Mouse (Mus musculus) CH12.LX (cell line): ENCODE data around the gene Hist2h2ac. TPM values are rescaled to one million over a fixed set of nuclear protein-coding genes. Genes with fewer than 3 reads are reported as not detected.

Source experiments
- DNase-seq: peaks from one replicate; pipeline ENCODE4 v3.0.0-alpha.2; 2013; ENCODE audit errors: extremely low read depth
- H3K27ac ChIP-seq: 2 replicates; pipeline ENCODE4 v1.5.1; 2012; ENCODE audit warnings: low read depth, mild to moderate bottlenecking, control low read depth, moderate library complexity; ENCODE audit not compliant: insufficient read depth
- H3K27me3 ChIP-seq: replicated peaks from 2 replicates; pipeline ENCODE3; 2012; ENCODE audit warnings: inconsistent platforms
- H3K36me3 ChIP-seq, 2 experiments: replicated peaks in 1 of 2; 2 replicates each; pipeline versions ENCODE3 to v1.6.1; 2012; ENCODE audit warnings: inconsistent platforms in 1 of 2, low read length in 1 of 2, mild to moderate bottlenecking in 1 of 2, mixed read lengths in 1 of 2, moderate library complexity in 1 of 2; ENCODE audit not compliant: control insufficient read depth in 1 of 2, insufficient read depth in 1 of 2
- H3K4me1 ChIP-seq, 2 experiments: 2 replicates each; pipeline ENCODE4 v1.6.1; 2012; ENCODE audit warnings: inconsistent platforms in 1 of 2, moderate library complexity in 1 of 2; ENCODE audit not compliant: insufficient read depth in 2 of 2, control insufficient read depth in 1 of 2
- H3K4me2 ChIP-seq: 2 replicates; pipeline ENCODE4 v1.6.1; 2012; ENCODE audit warnings: low read depth, mild to moderate bottlenecking, control low read depth; ENCODE audit not compliant: poor library complexity, insufficient read depth, severe bottlenecking
- H3K4me3 ChIP-seq, 3 experiments: fragments of 150-350 bp in 1 of 3; sonication (generic) in 1 of 3; replicated peaks in 1 of 3; 2 replicates each; pipeline versions ENCODE3 to v1.5.1; 2011 to 2012; ENCODE audit warnings: low read depth in 2 of 3, low read length in 2 of 3, mild to moderate bottlenecking in 2 of 3, moderate library complexity in 2 of 3, control low read depth in 1 of 3, improper control_type of control experiment in 1 of 3, inconsistent platforms in 1 of 3, mixed read lengths in 1 of 3; ENCODE audit not compliant: poor library complexity in 1 of 3
- H3K79me2 ChIP-seq: replicated peaks from 2 replicates; pipeline ENCODE4 v1.6.1; 2012; ENCODE audit warnings: mild to moderate bottlenecking, moderate library complexity; ENCODE audit not compliant: control insufficient read depth, poor library complexity, insufficient read depth, severe bottlenecking; ENCODE audit errors: extremely low read depth
- H3K9ac ChIP-seq: 2 replicates; pipeline ENCODE4 v1.6.1; 2012; ENCODE audit warnings: low read depth, mild to moderate bottlenecking, control low read depth, moderate library complexity; ENCODE audit not compliant: insufficient read depth
- H3K9me3 ChIP-seq: replicated peaks from 2 replicates; pipeline ENCODE3; 2012; ENCODE audit warnings: low read length, inconsistent platforms, mixed read lengths
- CHD1 ChIP-seq: IDR thresholded peaks from 2 replicates; pipeline ENCODE4 v1.6.1; 2012; ENCODE audit warnings: low read depth, low read length, improper control_type of control experiment, inconsistent platforms
- CHD2 ChIP-seq: IDR thresholded peaks from 2 replicates; pipeline ENCODE4 v1.6.1; 2011; ENCODE audit warnings: low read length, improper control_type of control experiment
- CTCF ChIP-seq, 2 experiments: IDR thresholded peaks in 1 of 2; conservative IDR thresholded peaks in 1 of 2; 2 replicates each; pipeline ENCODE4 v1.5.1; 2011 to 2012; ENCODE audit warnings: low read depth in 2 of 2, low read length in 2 of 2, improper control_type of control experiment in 1 of 2, inconsistent platforms in 1 of 2, mild to moderate bottlenecking in 1 of 2, moderate library complexity in 1 of 2
- E2F4 ChIP-seq: IDR thresholded peaks from 2 replicates; pipeline ENCODE4 v1.6.1; 2011; ENCODE audit warnings: low read depth, low read length, improper control_type of control experiment; ENCODE audit not compliant: insufficient replicate concordance
- ELF1 ChIP-seq: IDR thresholded peaks from 2 replicates; pipeline ENCODE4 v1.6.1; 2014; ENCODE audit warnings: low read depth, mild to moderate bottlenecking, inconsistent platforms, low read length, improper control_type of control experiment
- EP300 ChIP-seq: IDR thresholded peaks from 2 replicates; pipeline ENCODE4 v1.6.1; 2011; ENCODE audit warnings: low read length, improper control_type of control experiment
- ETS1 ChIP-seq: conservative IDR thresholded peaks from 2 replicates; pipeline ENCODE4 v1.6.1; 2012; ENCODE audit warnings: low read depth, mild to moderate bottlenecking, inconsistent platforms, low read length, improper control_type of control experiment, moderate library complexity
- GABPA ChIP-seq: IDR thresholded peaks from 2 replicates; pipeline ENCODE4 v1.6.1; 2012; ENCODE audit warnings: low read depth, low read length, improper control_type of control experiment, inconsistent platforms; ENCODE audit not compliant: insufficient replicate concordance
- HCFC1 ChIP-seq: IDR thresholded peaks from 2 replicates; pipeline ENCODE4 v1.6.1; 2012; ENCODE audit warnings: low read depth, mild to moderate bottlenecking, inconsistent platforms, low read length, improper control_type of control experiment
- IRF4 ChIP-seq: IDR thresholded peaks from 2 replicates; pipeline ENCODE4 v1.6.1; 2014; ENCODE audit warnings: low read depth, mild to moderate bottlenecking, inconsistent platforms, low read length, improper control_type of control experiment
- JUND ChIP-seq: conservative IDR thresholded peaks from 2 replicates; pipeline ENCODE4 v1.6.1; 2011; ENCODE audit warnings: low read depth, low read length, improper control_type of control experiment
- KAT2A ChIP-seq: IDR thresholded peaks from 2 replicates; pipeline ENCODE4 v1.6.1; 2012; ENCODE audit warnings: low read length, improper control_type of control experiment, inconsistent platforms; ENCODE audit not compliant: insufficient replicate concordance
- MAX ChIP-seq: IDR thresholded peaks from 2 replicates; pipeline ENCODE4 v1.6.1; 2011; ENCODE audit warnings: low read length, improper control_type of control experiment
- MAZ ChIP-seq: IDR thresholded peaks from 2 replicates; pipeline ENCODE4 v1.6.1; 2012; ENCODE audit warnings: low read depth, mild to moderate bottlenecking, inconsistent platforms, low read length, improper control_type of control experiment, moderate library complexity
- MEF2A ChIP-seq: IDR thresholded peaks from 2 replicates; pipeline ENCODE4 v1.6.1; 2014; ENCODE audit warnings: low read depth, mild to moderate bottlenecking, inconsistent platforms, low read length, improper control_type of control experiment, borderline replicate concordance
- MYC ChIP-seq: IDR thresholded peaks from 2 replicates; pipeline ENCODE4 v1.6.1; 2011; ENCODE audit warnings: low read depth, mild to moderate bottlenecking, improper control_type of control experiment, low read length
- NELFE ChIP-seq: IDR thresholded peaks from 2 replicates; pipeline ENCODE4 v1.6.1; 2011; ENCODE audit warnings: low read depth, low read length, improper control_type of control experiment
- POLR2A ChIP-seq: IDR thresholded peaks from 2 replicates; pipeline ENCODE4 v1.6.1; 2011; ENCODE audit warnings: low read depth, mild to moderate bottlenecking, improper control_type of control experiment, low read length
- POLR2AphosphoS2 ChIP-seq: IDR thresholded peaks from 2 replicates; pipeline ENCODE4 v1.6.1; 2011; ENCODE audit warnings: low read depth, low read length, improper control_type of control experiment
- RAD21 ChIP-seq: IDR thresholded peaks from 2 replicates; pipeline ENCODE4 v1.6.1; 2011; ENCODE audit warnings: low read depth, mild to moderate bottlenecking, low read length, improper control_type of control experiment, moderate library complexity
- RCOR1 ChIP-seq: conservative IDR thresholded peaks from 2 replicates; pipeline ENCODE4 v1.6.1; 2012; ENCODE audit warnings: low read depth, mild to moderate bottlenecking, inconsistent platforms, low read length, improper control_type of control experiment
- SIN3A ChIP-seq: IDR thresholded peaks from 2 replicates; pipeline ENCODE4 v1.6.1; 2012; ENCODE audit warnings: low read length, improper control_type of control experiment, inconsistent platforms
- SMC3 ChIP-seq: IDR thresholded peaks from 2 replicates; pipeline ENCODE4 v1.6.1; 2011; ENCODE audit warnings: low read depth, low read length, improper control_type of control experiment
- TBP ChIP-seq: conservative IDR thresholded peaks from 2 replicates; pipeline ENCODE4 v1.6.1; 2011; ENCODE audit warnings: low read depth, low read length, improper control_type of control experiment
- TCF12 ChIP-seq: IDR thresholded peaks from 2 replicates; pipeline ENCODE4 v1.6.1; 2014; ENCODE audit warnings: low read depth, mild to moderate bottlenecking, inconsistent platforms, low read length, improper control_type of control experiment
- UBTF ChIP-seq: IDR thresholded peaks from 2 replicates; pipeline ENCODE4 v1.6.1; 2012; ENCODE audit warnings: low read depth, mild to moderate bottlenecking, inconsistent platforms, low read length, improper control_type of control experiment, moderate library complexity
- USF1 ChIP-seq: IDR thresholded peaks from 2 replicates; pipeline ENCODE4 v1.6.1; 2014; ENCODE audit warnings: low read depth, mild to moderate bottlenecking, inconsistent platforms, low read length, improper control_type of control experiment
- USF2 ChIP-seq: conservative IDR thresholded peaks from 2 replicates; pipeline ENCODE4 v1.6.1; 2011; ENCODE audit warnings: low read depth, low read length, improper control_type of control experiment
- ZMIZ1 ChIP-seq: IDR thresholded peaks from 2 replicates; pipeline ENCODE4 v1.6.1; 2012; ENCODE audit warnings: low read depth, mild to moderate bottlenecking, inconsistent platforms, low read length, improper control_type of control experiment
- dilution Hi-C: fragments of 300-500 bp; cut with MboI; formaldehyde crosslinking; loops from 2 replicates; pipeline ENCODE4 v1.14.3; 2020; ENCODE audit warnings: low sequenced_read_pairs; ENCODE audit not compliant: extremely low pct_unique_long_range_greater_than_20kb, extremely low pct_ligation_motif_present
- in situ Hi-C: fragments of 300-500 bp; cut with MboI; formaldehyde crosslinking; loops from 3 replicates; pipeline ENCODE4 v1.14.3; 2019; ENCODE audit warnings: low sequenced_read_pairs, low pct_ligation_motif_present, low pct_unique_long_range_greater_than_20kb, mixed read lengths
- polyA plus RNA-seq: library from polyadenylated mRNA; unstranded; fragments of >175 nt; gene quantifications from 2 replicates; pipeline ENCODE4 v1.2.1, GENCODE M21; 2012; ENCODE audit warnings: low read depth; ENCODE audit not compliant: insufficient read length
- total RNA-seq, 2 experiments: library from RNA; depleted of rRNA; stranded (reverse); fragments of 300-350 nt in 1 of 2; fragments of >200 nt in 1 of 2; gene quantifications; 2 replicates each; pipeline ENCODE4 v1.2.3; 2012 to 2014

The Hist2h2ac gene
- total and polyA plus RNA-seq, 3 experiments = 1.5 to 1,185 (median 53.9) TPM

DNA sequence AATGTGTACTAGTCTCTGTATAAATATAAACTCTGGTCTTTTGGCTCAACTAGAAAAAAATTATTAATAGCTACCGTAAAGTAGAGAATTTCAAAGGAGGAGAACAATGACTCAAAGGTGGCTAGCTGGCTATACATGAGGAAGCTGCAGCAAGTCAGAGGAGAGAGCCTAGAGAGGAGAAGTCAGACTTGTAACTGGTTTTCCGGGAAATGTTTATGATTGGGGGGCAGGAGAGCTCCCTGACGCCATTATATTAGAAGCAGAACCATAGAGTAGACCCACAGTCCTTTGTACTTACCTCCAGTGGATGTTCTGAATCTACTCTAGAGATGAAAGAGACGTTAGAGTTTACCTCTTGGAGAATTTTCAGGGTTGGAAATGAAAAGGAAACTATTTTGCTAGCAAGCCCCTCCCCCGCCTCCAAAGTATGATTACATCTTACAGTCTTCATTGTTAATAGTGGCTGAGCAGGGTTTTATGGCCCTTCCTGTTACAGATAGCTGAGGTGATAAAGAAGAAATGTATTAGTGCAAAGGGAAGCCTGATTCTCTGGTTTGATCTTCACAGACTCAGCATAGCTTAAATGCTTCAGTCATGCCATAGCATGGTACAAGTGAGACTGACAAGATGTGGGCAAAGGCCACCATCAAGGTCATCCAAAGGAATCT lies 35.4 kb upstream of the Hist2h2ac start:
- no peaks in the 10 kb centered on the region for H3K79me2 ChIP-seq
- no peak overlapping the region for H3K4me2 ChIP-seq
- dilution Hi-C loops = no loop called here
- H3K27me3 ChIP-seq = no peaks in the 10 kb centered on the region
- in situ Hi-C loops = no loop called here
- no peaks in the 10 kb centered on the region for H3K9me3 ChIP-seq
- peaks cover 8 to 32% of the 10 kb centered on the region in 2 experiments for H3K4me1 ChIP-seq
- H3K27ac ChIP-seq = no peak overlapping the region
- no peaks in the 10 kb centered on the region for H3K36me3 ChIP-seq
- no peak overlapping the region for H3K9ac ChIP-seq
- no peak for DNase-seq
- no peak for TF ChIP-seq GABPA
- no peak for TF ChIP-seq JUND
- TF ChIP-seq CHD2 = no peak
- TF ChIP-seq ETS1 = no peak
- no peak for TF ChIP-seq E2F4
- TF ChIP-seq HCFC1 = no peak
- TF ChIP-seq MAZ = no peak
- TF ChIP-seq TBP = no peak
- no peak for TF ChIP-seq IRF4
- TF ChIP-seq KAT2A = no peak
- TF ChIP-seq NELFE = no peak
- TF ChIP-seq MAX = no peak
- no peak for TF ChIP-seq RCOR1
- no peak for TF ChIP-seq RAD21
- TF ChIP-seq MEF2A = no peak
- TF ChIP-seq CHD1 = no peak
- TF ChIP-seq CTCF (conservative IDR thresholded peaks at IDR 0.05 in 1 of 2, IDR thresholded peaks at IDR 0.05 in 1 of 2; ENCODE audit: low read depth in 2 of 2, low read length in 2 of 2) = no peak
- no peak for TF ChIP-seq TCF12
- TF ChIP-seq SMC3 = no peak
- no peak for TF ChIP-seq ZMIZ1
- H3K4me3 ChIP-seq = no peak overlapping the region

DNA sequence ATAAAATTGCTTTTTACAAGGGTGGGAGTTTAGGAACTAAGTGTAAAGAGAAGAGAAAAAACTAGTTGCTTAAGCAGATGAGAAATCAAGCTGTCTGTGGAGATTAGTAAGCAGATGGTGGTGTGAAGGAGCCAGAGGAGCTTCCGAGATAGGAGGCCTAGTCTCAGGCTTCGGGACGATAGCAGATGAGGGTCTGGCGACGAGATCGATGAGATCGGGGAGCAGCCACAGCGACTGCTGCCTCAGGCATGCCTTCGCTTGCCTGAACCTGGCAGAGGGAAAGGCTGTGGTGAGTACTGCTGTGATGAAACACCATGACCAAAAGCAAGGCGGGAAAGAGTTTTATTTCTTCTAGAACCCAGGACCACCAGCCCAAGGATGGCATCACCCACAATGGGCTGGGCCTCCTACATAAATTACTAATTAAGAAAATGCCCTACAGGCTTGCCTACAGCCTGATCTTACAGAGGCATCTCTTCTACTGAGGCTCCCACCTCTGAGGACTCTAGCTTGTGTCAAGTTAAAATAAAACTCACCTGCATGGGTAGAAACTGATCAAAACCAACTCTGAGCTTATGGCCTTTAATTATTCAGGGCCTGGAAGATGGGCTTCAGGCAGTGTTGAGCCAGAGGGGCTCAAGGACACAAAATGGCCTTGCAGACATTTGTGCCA lies 34.1 kb upstream of the Hist2h2ac start:
- in situ Hi-C loops = no loop called here
- TF ChIP-seq ETS1 (no peak), MEF2A (no peak), EP300 (no peak), MAZ (no peak), GABPA (no peak), NELFE (no peak), SIN3A (no peak), MAX (no peak), USF2 (no peak), UBTF (no peak), RAD21 (no peak), POLR2A (peak; percentile 51; the same call in 1 of the 2 replicates), USF1 (no peak), KAT2A (no peak), IRF4 (no peak), TBP (0 out of 2 replicates have a peak, but pooled peaks have one; percentile 25), HCFC1 (peak; percentile 73), TCF12 (peak; percentile 43; the same call in 1 of the 2 replicates), CHD1 (peak; percentile 96), POLR2AphosphoS2 (no peak), E2F4 (no peak), MYC (no peak), ELF1 (peak; percentile 59)
- TF ChIP-seq, all 38 proteins: peak for 6
- no peaks in the 10 kb centered on the region for H3K9me3 ChIP-seq
- dilution Hi-C loops = no loop called here
- no peak for DNase-seq
- no peaks in the 10 kb centered on the region for H3K27me3 ChIP-seq
- H3K9ac ChIP-seq = peak overlapping the region; percentile 22
- peaks cover 8 to 32% of the 10 kb centered on the region in 2 experiments for H3K4me1 ChIP-seq
- no peak overlapping the region for H3K4me2 ChIP-seq
- H3K36me3 ChIP-seq = no peaks in the 10 kb centered on the region
- H3K27ac ChIP-seq = peak overlapping the region; percentile 53
- no peak overlapping the region for H3K4me3 ChIP-seq
- H3K79me2 ChIP-seq = no peaks in the 10 kb centered on the region
